Mouse (Mus musculus): ENCODE data around the gene Cfap69. TPM values are rescaled to one million over a fixed set of nuclear protein-coding genes. Genes with fewer than 3 reads are reported as not detected.
A peak's percentile ranks its signal among the peaks of the same experiment; 100 is the strongest.

The Cfap69 gene
- polyA plus RNA-seq, 1 experiment from 2014 or later, result 0.70 TPM

- H3K27me3 ChIP-seq (ENCODE audit: control insufficient read depth, insufficient read depth, low read depth, low read length), result no peaks in the 10 kb centered on the region
- no peaks in the 10 kb centered on the region for H3K9me3 ChIP-seq (replicated peaks; ENCODE audit: control insufficient read depth, low read length)
- no peak for ATAC-seq (ENCODE audit: low read depth)
- 43% methylated on average over 4 of the region's 4 CpGs for WGBS (ENCODE audit: insufficient replicate concordance)
- no peaks in the 10 kb centered on the region for H3K4me1 ChIP-seq (ENCODE audit: control insufficient read depth, low read depth, low read length)
- H3K9ac ChIP-seq (ENCODE audit: low read depth, low read length), result no peak overlapping the region
- no peaks in the 10 kb centered on the region for H3K36me3 ChIP-seq (ENCODE audit: control insufficient read depth, insufficient read depth)
- H3K4me3 ChIP-seq (ENCODE audit: low read depth, low read length), result no peak overlapping the region
- H3K27ac ChIP-seq (ENCODE audit: low read length), result no peak overlapping the region
- H3K4me2 ChIP-seq (ENCODE audit: low read depth, low read length), result no peak overlapping the region
These were observed 45.7 kb downstream of the Cfap69 start for GRCm38 (mm10) chr5:5618329-5618728.

GRCm38 (mm10) chr5:5610540-5610939 is 53.5 kb downstream of the Cfap69 start:
- Histone ChIP-seq H3K27ac (ENCODE audit: low read length) (no peak overlapping the region), H3K4me1 (ENCODE audit: control insufficient read depth, low read depth, low read length) (no peaks in the 10 kb centered on the region), H3K4me3 (ENCODE audit: low read depth, low read length) (no peak overlapping the region), H3K9me3 (replicated peaks; ENCODE audit: control insufficient read depth, low read length) (no peaks in the 10 kb centered on the region), H3K9ac (ENCODE audit: low read depth, low read length) (no peak overlapping the region), H3K4me2 (ENCODE audit: low read depth, low read length) (no peak overlapping the region), H3K36me3 (ENCODE audit: control insufficient read depth, insufficient read depth) (no peaks in the 10 kb centered on the region), H3K27me3 (ENCODE audit: control insufficient read depth, insufficient read depth, low read depth, low read length) (no peaks in the 10 kb centered on the region)
- WGBS (ENCODE audit: insufficient replicate concordance), result 45% methylated on average over 3 of the region's 3 CpGs
- no peak for ATAC-seq (ENCODE audit: low read depth)

GRCm38 (mm10) chr5:5587686-5588085 is 76.4 kb downstream of the Cfap69 start:
- no peaks in the 10 kb centered on the region for H3K36me3 ChIP-seq (ENCODE audit: control insufficient read depth, insufficient read depth)
- H3K4me3 ChIP-seq (ENCODE audit: low read depth, low read length), result no peak overlapping the region
- no peaks in the 10 kb centered on the region for H3K9me3 ChIP-seq (replicated peaks; ENCODE audit: control insufficient read depth, low read length)
- WGBS (ENCODE audit: insufficient replicate concordance), result 66% methylated on average over 3 of the region's 3 CpGs
- no peaks in the 10 kb centered on the region for H3K4me1 ChIP-seq (ENCODE audit: control insufficient read depth, low read depth, low read length)
- H3K27ac ChIP-seq (ENCODE audit: low read length), result no peak overlapping the region
- no peak overlapping the region for H3K4me2 ChIP-seq (ENCODE audit: low read depth, low read length)
- H3K27me3 ChIP-seq (ENCODE audit: control insufficient read depth, insufficient read depth, low read depth, low read length), result no peaks in the 10 kb centered on the region
- no peak overlapping the region for H3K9ac ChIP-seq (ENCODE audit: low read depth, low read length)
- ATAC-seq (ENCODE audit: low read depth), result no peak

GRCm38 (mm10) chr5:5573749-5574317 is 90.2 kb downstream of the Cfap69 start, which contains the start of gene Gm8773:
Gene Gm8773 (plus strand): TSS chr5:5573799.
- 3% methylated on average over 24 of the region's 24 CpGs for WGBS (ENCODE audit: insufficient replicate concordance)
- H3K9ac ChIP-seq (ENCODE audit: low read depth, low read length), result no peak within 1 kb of the TSS

GRCm38 (mm10) chr5:5562435-5562834 is 101.6 kb downstream of the Cfap69 start:
- no peaks in the 10 kb centered on the region for H3K9me3 ChIP-seq (replicated peaks; ENCODE audit: control insufficient read depth, low read length)
- no peak overlapping the region for H3K4me2 ChIP-seq (ENCODE audit: low read depth, low read length)
- H3K4me1 ChIP-seq (ENCODE audit: control insufficient read depth, low read depth, low read length), result peaks cover 7% of the 10 kb centered on the region
- no peak overlapping the region for H3K27ac ChIP-seq (ENCODE audit: low read length)
- no peak overlapping the region for H3K9ac ChIP-seq (ENCODE audit: low read depth, low read length)
- H3K27me3 ChIP-seq (ENCODE audit: control insufficient read depth, insufficient read depth, low read depth, low read length), result no peaks in the 10 kb centered on the region
- ATAC-seq (ENCODE audit: low read depth), result no peak
- WGBS (ENCODE audit: insufficient replicate concordance), result 51% methylated on average over 3 of the region's 3 CpGs
- no peaks in the 10 kb centered on the region for H3K36me3 ChIP-seq (ENCODE audit: control insufficient read depth, insufficient read depth)
- H3K4me3 ChIP-seq (ENCODE audit: low read depth, low read length), result no peak overlapping the region

More at GRCm38 (mm10) chr5:5573749-5574317, 90.2 kb downstream of the Cfap69 start, which contains the start of gene Gm8773:
- Histone ChIP-seq H3K36me3 (ENCODE audit: control insufficient read depth, insufficient read depth) (no peaks in the 10 kb centered on the region), H3K27me3 (ENCODE audit: control insufficient read depth, insufficient read depth, low read depth, low read length) (no peaks in the 10 kb centered on the region), H3K4me1 (ENCODE audit: control insufficient read depth, low read depth, low read length) (no peaks in the 10 kb centered on the region), H3K27ac (ENCODE audit: low read length) (no peak within 1 kb of the TSS), H3K4me3 (ENCODE audit: low read depth, low read length) (peak within 1 kb of the TSS; percentile 55), H3K4me2 (ENCODE audit: low read depth, low read length) (peak within 1 kb of the TSS; percentile 69), H3K9me3 (replicated peaks; ENCODE audit: control insufficient read depth, low read length) (no peaks in the 10 kb centered on the region)
- peak; percentile 35; the same call in 1 of the 2 replicates for ATAC-seq (ENCODE audit: low read depth)

GRCm38 (mm10) chr5:5561041-5561706 is 102.9 kb downstream of the Cfap69 start:
- 53% methylated on average over 4 of the region's 4 CpGs for WGBS (ENCODE audit: insufficient replicate concordance)
- no peak for ATAC-seq (ENCODE audit: low read depth)
- Histone ChIP-seq H3K4me1 (ENCODE audit: control insufficient read depth, low read depth, low read length) (peaks cover 7% of the 10 kb centered on the region), H3K9me3 (replicated peaks; ENCODE audit: control insufficient read depth, low read length) (no peaks in the 10 kb centered on the region), H3K9ac (ENCODE audit: low read depth, low read length) (no peak overlapping the region), H3K36me3 (ENCODE audit: control insufficient read depth, insufficient read depth) (no peaks in the 10 kb centered on the region), H3K4me2 (ENCODE audit: low read depth, low read length) (no peak overlapping the region), H3K27me3 (ENCODE audit: control insufficient read depth, insufficient read depth, low read depth, low read length) (no peaks in the 10 kb centered on the region), H3K27ac (ENCODE audit: low read length) (no peak overlapping the region), H3K4me3 (ENCODE audit: low read depth, low read length) (no peak overlapping the region)

- H3K4me2 ChIP-seq (ENCODE audit: low read depth, low read length), result peak overlapping the region; percentile 76
- peaks cover under 1% of the 10 kb centered on the region for H3K36me3 ChIP-seq (ENCODE audit: control insufficient read depth, insufficient read depth)
- WGBS (ENCODE audit: insufficient replicate concordance), result 43% methylated on average over 8 of the region's 8 CpGs
- H3K4me1 ChIP-seq (ENCODE audit: control insufficient read depth, low read depth, low read length), result peaks cover 7% of the 10 kb centered on the region
- no peak overlapping the region for H3K27ac ChIP-seq (ENCODE audit: low read length)
- no peaks in the 10 kb centered on the region for H3K27me3 ChIP-seq (ENCODE audit: control insufficient read depth, insufficient read depth, low read depth, low read length)
- H3K4me3 ChIP-seq (ENCODE audit: low read depth, low read length), result peak overlapping the region; percentile 77
- no peak for ATAC-seq (ENCODE audit: low read depth)
- H3K9ac ChIP-seq (ENCODE audit: low read depth, low read length), result peak overlapping the region; percentile 75; the same call in 1 of the 2 replicates
- H3K9me3 ChIP-seq (replicated peaks; ENCODE audit: control insufficient read depth, low read length), result no peaks in the 10 kb centered on the region
These were observed 104.2 kb downstream of the Cfap69 start for GRCm38 (mm10) chr5:5559798-5560197.

- ATAC-seq (ENCODE audit: low read depth), result peak; percentile 96
- H3K27me3 ChIP-seq (ENCODE audit: control insufficient read depth, insufficient read depth, low read depth, low read length), result no peaks in the 10 kb centered on the region
- peak within 1 kb of the TSS; percentile 75 for H3K9ac ChIP-seq (ENCODE audit: low read depth, low read length)
- peak within 1 kb of the TSS; percentile 37; the same call in 1 of the 2 replicates for H3K27ac ChIP-seq (ENCODE audit: low read length)
- peaks cover 7% of the 10 kb centered on the region for H3K4me1 ChIP-seq (ENCODE audit: control insufficient read depth, low read depth, low read length)
- peaks cover 6% of the 10 kb centered on the region for H3K36me3 ChIP-seq (ENCODE audit: control insufficient read depth, insufficient read depth)
- peak within 1 kb of the TSS; percentile 77 for H3K4me3 ChIP-seq (ENCODE audit: low read depth, low read length)
- no peaks in the 10 kb centered on the region for H3K9me3 ChIP-seq (replicated peaks; ENCODE audit: control insufficient read depth, low read length)
- under 1% methylated on average over 43 of the region's 43 CpGs for WGBS (ENCODE audit: insufficient replicate concordance)
- H3K4me2 ChIP-seq (ENCODE audit: low read depth, low read length), result peak within 1 kb of the TSS; percentile 76
These were observed 104.8 kb downstream of the Cfap69 start, which contains the start of gene Gtpbp10 for GRCm38 (mm10) chr5:5559079-5559740. Gene Gtpbp10 (minus strand): TSS chr5:5559538.

GRCm38 (mm10) chr5:5551110-5551509 is 112.9 kb downstream of the Cfap69 start:
- H3K27ac ChIP-seq (ENCODE audit: low read length), result no peak overlapping the region
- H3K9ac ChIP-seq (ENCODE audit: low read depth, low read length), result no peak overlapping the region
- no peaks in the 10 kb centered on the region for H3K9me3 ChIP-seq (replicated peaks; ENCODE audit: control insufficient read depth, low read length)
- no peak overlapping the region for H3K4me2 ChIP-seq (ENCODE audit: low read depth, low read length)
- peaks cover 6% of the 10 kb centered on the region for H3K36me3 ChIP-seq (ENCODE audit: control insufficient read depth, insufficient read depth)
- no peaks in the 10 kb centered on the region for H3K27me3 ChIP-seq (ENCODE audit: control insufficient read depth, insufficient read depth, low read depth, low read length)
- no peaks in the 10 kb centered on the region for H3K4me1 ChIP-seq (ENCODE audit: control insufficient read depth, low read depth, low read length)
- ATAC-seq (ENCODE audit: low read depth), result no peak
- 68% methylated on average over 1 of the region's 1 CpGs for WGBS (ENCODE audit: insufficient replicate concordance)
- H3K4me3 ChIP-seq (ENCODE audit: low read depth, low read length), result no peak overlapping the region
